Mouse (Mus musculus) gastrocnemius, adult 8-10 months (tissue): ENCODE measurements around the gene Dnajb2. TPM values are rescaled to one million over a fixed set of nuclear protein-coding genes. Genes with fewer than 3 reads are reported as not detected.
"Not testable (repeated sequence)": the region's sequence is repeated elsewhere in the genome, so short reads cannot be mapped to it uniquely, and the experiment has no call there.

Experiments
- DNase-seq, 2 experiments: peaks; one replicate each; pipeline ENCODE4 v3.0.0; 2022; ENCODE audit warnings: low spot score in 2 of 2
- total RNA-seq, 4 experiments: library from RNA; stranded (reverse); gene quantifications; 2 replicates each; pipeline ENCODE4 v1.2.4; 2022

Dnajb2 gene
- total RNA-seq, 4 experiments from 2014 or later: 84.3 to 97.1 (median 85.1) TPM

GRCm38 (mm10) chr1:75218227-75219001 is 17.8 kb upstream of the Dnajb2 start:
- DNase-seq: peak; percentile 88 to 94

GRCm38 (mm10) chr1:75219078-75219477 is 17.1 kb upstream of the Dnajb2 start:
- peak; percentile 90 to 92 for DNase-seq

- DNase-seq: no peak
Observed at GRCm38 (mm10) chr1:75219531-75219930, 16.7 kb upstream of the Dnajb2 start, which contains the start of gene Tuba4a. Gene Tuba4a (minus strand): TSS chr1:75219865.

DNA sequence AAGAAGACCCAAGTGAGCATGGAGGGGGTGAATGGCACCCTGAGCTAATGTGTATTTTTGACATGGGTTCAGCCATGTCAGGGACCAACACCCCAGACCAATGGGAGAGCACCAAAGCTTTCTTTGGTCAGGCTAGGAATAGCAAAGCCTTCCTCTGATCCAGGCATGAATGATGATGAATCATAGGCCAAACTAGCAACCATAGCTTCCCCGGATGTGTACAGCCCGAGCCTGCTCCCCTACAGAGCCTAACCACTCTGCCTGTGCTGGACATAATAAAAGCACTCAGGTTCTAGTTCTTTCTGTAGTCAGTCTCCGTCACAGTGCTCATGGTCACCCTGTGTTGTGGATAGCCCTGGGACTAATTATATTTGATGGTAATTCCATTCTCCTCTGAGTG is 14.7 kb upstream of the Dnajb2 start:
- no peak for DNase-seq

- DNase-seq: no peak
Observed at GRCm38 (mm10) chr1:75222926-75223325, 13.3 kb upstream of the Dnajb2 start.

GRCm38 (mm10) chr1:75223532-75223931 is 12.7 kb upstream of the Dnajb2 start:
- no peak for DNase-seq

DNA sequence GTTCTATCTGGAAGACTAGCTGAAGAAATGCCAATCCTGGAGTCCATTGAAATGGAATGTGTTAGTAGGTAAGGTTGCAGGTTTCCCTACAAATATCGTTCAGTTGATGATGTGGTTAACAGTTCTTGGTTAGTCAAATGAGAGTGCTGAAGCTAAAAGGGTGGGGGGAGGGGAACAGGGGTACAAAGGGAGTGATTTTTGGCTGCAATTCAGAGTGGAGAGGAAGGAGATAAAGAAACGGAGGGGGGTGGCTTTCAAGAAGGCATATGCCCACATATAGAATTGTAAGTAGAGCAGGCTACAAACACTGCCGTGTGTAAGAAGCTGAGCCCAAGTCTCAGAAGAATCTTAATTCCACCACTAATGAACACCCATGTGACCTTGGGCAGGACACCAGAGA is 10.7 kb upstream of the Dnajb2 start:
- no peak for DNase-seq

DNA sequence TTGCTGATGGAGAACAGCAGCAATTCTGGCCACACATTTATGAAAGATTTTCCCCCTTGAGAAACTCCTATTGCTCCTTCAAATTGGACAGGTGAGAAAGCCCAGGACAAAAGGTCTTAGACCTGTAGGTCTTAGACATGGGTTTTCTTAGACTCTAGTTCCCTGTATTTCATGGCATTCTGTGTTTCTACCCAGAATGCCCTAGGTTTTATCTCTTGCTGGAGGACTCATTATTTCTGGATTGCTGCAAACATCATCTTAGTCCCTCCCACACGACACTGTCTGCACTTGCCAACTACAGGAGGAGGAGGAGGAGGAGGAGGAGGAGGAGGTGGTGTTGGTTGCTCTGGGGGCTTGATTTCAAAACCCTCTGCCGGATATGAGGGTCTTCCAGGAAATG is 10.1 kb upstream of the Dnajb2 start:
- DNase-seq: no peak

GRCm38 (mm10) chr1:75227653-75228052 is 8.6 kb upstream of the Dnajb2 start:
- no peak for DNase-seq

GRCm38 (mm10) chr1:75229158-75229557 is 7.0 kb upstream of the Dnajb2 start:
- DNase-seq: no peak

- DNase-seq: no peak
Observed at GRCm38 (mm10) chr1:75230335-75230994, 5.7 kb upstream of the Dnajb2 start.

DNA sequence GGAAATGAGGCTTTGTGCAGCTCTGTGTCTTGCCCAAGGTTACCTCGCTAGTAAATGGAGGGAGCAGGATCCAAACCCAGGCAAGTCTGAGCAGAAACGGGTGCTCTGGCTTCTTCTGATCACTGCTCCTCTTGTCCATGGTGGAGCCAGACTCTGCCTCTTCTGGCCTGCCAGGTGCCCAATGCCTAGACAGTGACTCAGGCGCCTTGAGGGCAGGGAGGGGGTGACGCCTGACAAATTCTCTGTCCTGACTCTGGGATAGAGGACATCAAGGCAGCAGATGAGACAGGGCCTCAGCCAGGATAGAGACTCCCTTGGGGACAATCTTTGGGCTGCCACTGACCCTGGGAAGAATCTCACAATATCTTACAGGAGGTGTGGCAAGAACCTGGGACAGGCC is 5.0 kb upstream of the Dnajb2 start:
- DNase-seq: no peak

GRCm38 (mm10) chr1:75231664-75232152 is 4.5 kb upstream of the Dnajb2 start, which contains the start of gene A630095N17Rik:
Gene A630095N17Rik (minus strand): TSS chr1:75232102.
- no peak for DNase-seq

DNA sequence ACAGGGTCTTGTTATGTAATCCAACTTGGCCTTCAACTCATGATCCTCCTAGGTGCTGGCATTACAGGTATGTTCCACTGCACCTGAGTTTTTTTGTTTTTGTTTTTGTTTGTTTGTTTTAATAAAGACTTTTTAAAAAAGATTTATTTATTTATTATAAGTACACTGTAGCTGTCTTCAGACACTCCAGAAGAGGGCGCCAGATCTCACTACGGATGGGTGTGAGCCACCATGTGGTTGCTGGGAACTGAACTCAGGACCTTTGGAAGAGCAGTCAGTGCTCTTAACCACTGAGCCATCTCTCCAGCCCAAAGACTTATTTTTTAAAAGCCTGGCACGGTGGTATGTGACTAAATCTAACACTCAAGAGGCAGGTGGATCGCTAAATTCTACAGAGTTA is 3.7 kb upstream of the Dnajb2 start:
- not testable (repeated sequence) for DNase-seq

DNA sequence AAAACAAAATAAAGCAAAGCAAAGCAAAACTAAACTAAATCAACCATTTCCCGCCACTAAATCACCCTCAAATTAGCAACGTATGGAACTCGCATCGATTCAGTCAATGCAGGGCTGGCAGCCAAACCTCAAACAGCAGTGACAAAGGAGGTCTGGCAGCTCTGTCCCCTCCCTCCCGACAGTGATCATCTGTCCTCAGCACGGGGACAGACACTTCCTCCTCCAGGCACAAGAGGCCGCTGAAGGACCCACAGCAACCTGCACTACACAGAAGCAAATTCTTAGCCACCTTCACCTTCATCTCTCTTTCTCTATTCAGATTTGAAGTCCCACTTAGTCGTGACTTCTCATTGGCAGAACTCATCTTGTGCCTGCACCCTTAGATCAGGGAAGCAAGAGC is 1.6 kb upstream of the Dnajb2 start:
- no peak for DNase-seq

- DNase-seq: no peak
Observed at GRCm38 (mm10) chr1:75239591-75239990, 3.4 kb downstream of the Dnajb2 start.

DNA sequence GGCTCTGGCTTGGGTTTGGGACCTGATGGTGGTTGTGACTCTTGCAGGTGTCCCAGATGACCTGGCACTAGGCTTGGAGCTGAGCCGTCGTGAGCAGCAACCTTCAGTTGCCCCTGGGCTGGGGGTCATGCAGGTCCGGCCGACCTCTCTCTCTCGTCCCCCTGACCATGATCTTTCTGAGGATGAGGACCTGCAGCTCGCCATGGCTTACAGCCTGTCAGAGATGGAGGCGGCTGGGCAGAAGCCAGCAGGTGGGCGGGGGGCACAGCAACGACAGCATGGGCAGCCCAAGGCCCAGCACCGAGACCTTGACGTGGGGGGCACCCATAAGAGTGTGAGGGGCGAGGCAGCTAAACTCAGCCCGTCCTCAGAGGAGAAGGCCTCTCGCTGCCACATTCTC is 7.2 kb downstream of the Dnajb2 start:
- no peak for DNase-seq

- DNase-seq: no peak
Observed at GRCm38 (mm10) chr1:75244175-75244826, 8.1 kb downstream of the Dnajb2 start.

DNA sequence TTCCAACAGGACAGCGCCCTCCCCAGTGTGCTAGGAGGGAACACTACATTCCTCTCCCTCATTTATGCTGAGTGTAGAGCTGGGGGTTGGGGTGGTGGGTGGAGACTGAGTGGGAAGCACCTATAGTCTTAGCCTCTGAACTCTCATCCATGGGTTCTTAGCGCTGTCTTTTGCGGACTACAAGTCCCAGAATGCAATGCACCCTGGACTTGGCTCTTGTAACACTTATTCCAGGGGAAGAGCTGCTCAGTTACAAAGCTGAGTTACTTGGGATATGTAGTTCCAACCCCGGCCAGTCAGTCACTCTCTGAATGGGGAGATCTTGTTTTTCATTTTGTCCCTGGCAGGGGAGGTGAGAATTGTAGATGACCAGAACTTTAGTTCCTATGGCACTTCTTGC is 8.6 kb downstream of the Dnajb2 start:
- DNase-seq: no peak

DNA sequence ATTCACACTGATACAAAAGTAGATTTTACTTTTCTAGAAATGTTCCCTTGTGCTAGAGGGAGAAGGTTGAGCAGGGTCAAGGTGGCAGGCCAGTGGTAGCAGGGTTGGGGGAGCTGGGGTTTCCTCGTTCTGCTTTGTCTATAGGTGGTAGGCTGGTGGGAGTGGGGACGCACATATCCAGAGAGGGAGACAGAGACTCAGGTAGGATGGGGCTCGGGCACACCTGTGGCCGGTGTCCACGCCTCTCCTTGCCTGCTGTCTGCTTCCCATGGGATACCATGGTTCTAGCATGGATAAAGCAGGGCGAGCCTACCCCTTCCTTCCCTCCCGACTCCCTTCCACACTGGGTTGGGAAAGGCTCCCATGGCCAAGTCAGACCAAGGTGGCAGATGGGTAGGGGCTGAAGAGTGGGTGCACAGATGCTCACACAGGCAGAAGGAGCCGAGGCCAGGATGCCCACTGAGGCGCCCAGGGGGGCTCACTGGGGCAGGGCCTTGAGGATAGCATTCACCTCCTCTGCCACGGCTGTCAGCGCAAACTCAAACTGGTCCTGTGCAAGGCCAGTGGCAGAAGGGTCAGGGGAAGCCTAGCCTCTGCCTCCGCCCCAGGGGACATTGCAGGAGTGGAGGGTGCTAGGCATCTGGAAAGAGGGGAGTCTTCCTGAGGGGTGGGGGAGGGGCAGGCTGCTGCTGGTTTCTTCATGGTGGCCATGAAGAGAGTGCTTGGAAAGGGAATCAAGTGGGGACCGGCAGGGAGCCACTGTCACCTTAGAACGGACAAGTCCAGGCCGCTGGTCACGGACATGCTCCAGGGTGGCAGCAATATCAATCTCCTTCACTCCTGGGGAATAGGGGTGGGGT is 11.1 kb downstream of the Dnajb2 start:
- DNase-seq: no peak
